Mouse (Mus musculus) embryonic facial prominence, embryonic 14.5 days (tissue): ENCODE results near the gene Myo3b. TPM values are rescaled to one million over a fixed set of nuclear protein-coding genes. Genes with fewer than 3 reads are reported as not detected.

Experiments used
- ATAC-seq: fragments of 200-750 bp; cut with Nextera tagmentation; 2 replicates; pipeline ENCODE4 v1.8.0; 2017; ENCODE audit warnings: low read depth, moderate number of reproducible peaks, moderate TSS enrichment
- DNase-seq: peaks from one replicate; pipeline ENCODE4 v3.0.0-alpha.2; 2015; ENCODE audit warnings: low spot score
- H3K27ac ChIP-seq: fragments of 300-500 bp; sonication (generic); replicated peaks from 2 replicates; pipeline ENCODE4 v1.5.1; 2014; ENCODE audit warnings: low read depth, mild to moderate bottlenecking, low read length, moderate library complexity
- H3K27me3 ChIP-seq: fragments of 300-500 bp; sonication (generic); replicated peaks from 2 replicates; pipeline ENCODE4 v1.6.1; 2014; ENCODE audit warnings: low read length; ENCODE audit not compliant: control insufficient read depth, insufficient read depth
- H3K36me3 ChIP-seq: fragments of 300-500 bp; sonication (generic); 2 replicates; pipeline ENCODE4 v1.6.1; 2014; ENCODE audit warnings: low read length, mixed read lengths; ENCODE audit not compliant: control insufficient read depth, insufficient read depth
- H3K4me1 ChIP-seq: fragments of 300-500 bp; sonication (generic); 2 replicates; pipeline ENCODE4 v1.6.1; 2014; ENCODE audit warnings: antibody characterized with exemption, low read length; ENCODE audit not compliant: control insufficient read depth, insufficient read depth
- H3K4me2 ChIP-seq: fragments of 300-500 bp; sonication (generic); 2 replicates; pipeline ENCODE4 v1.6.1; 2014; ENCODE audit warnings: low read depth, mild to moderate bottlenecking, low read length, moderate library complexity, mixed read lengths
- H3K4me3 ChIP-seq: fragments of 300-500 bp; sonication (generic); 2 replicates; pipeline ENCODE4 v1.5.1; 2014; ENCODE audit warnings: low read depth, mild to moderate bottlenecking, low read length
- H3K9ac ChIP-seq: fragments of 300-500 bp; sonication (generic); 2 replicates; pipeline ENCODE4 v1.6.1; 2014; ENCODE audit warnings: low read depth, mild to moderate bottlenecking, low read length, moderate library complexity, mixed read lengths
- H3K9me3 ChIP-seq: fragments of 300-500 bp; sonication (generic); 2 replicates; pipeline ENCODE4 v1.6.1; 2016; ENCODE audit warnings: low read length; ENCODE audit not compliant: control insufficient read depth
- WGBS: fragments of 180-500 bp; shearing (Covaris S2); extraction: QIAGEN DNeasy Blood & Tissue Kit; methylation state at CpG from one replicate; pipeline ENCODE4 v1.1.7; 2014; 5-methylcytosine and 5-hydroxymethylcytosine counted together
- polyA plus RNA-seq: library from polyadenylated mRNA; unstranded; fragments of >200 nt; fragmentation: Nextera tagmentation; extraction: Ambion mirVana; gene quantifications from 2 replicates; pipeline ENCODE4 v1.2.1, GENCODE M21; 2014

Myo3b gene
- polyA plus RNA-seq, 1 experiment from 2014 or later = not detected

GRCm38 (mm10) chr2:70155226-70155836, 116.4 kb downstream of the Myo3b start:
- no peak for ATAC-seq
- Histone ChIP-seq H3K4me1 (no peaks in the 10 kb centered on the region), H3K27me3 (no peaks in the 10 kb centered on the region), H3K4me3 (no peak overlapping the region), H3K36me3 (no peaks in the 10 kb centered on the region), H3K9ac (no peak overlapping the region), H3K9me3 (no peaks in the 10 kb centered on the region), H3K27ac (no peak overlapping the region), H3K4me2 (no peak overlapping the region)
- DNase-seq = no peak
- WGBS = 78% methylated on average over 8 of the region's 8 CpGs

GRCm38 (mm10) chr2:70159543-70159942, 120.6 kb downstream of the Myo3b start:
- ATAC-seq = no peak
- H3K4me2 ChIP-seq = no peak overlapping the region
- WGBS = 25% methylated on average over 8 of the region's 8 CpGs
- no peak overlapping the region for H3K27ac ChIP-seq
- no peaks in the 10 kb centered on the region for H3K4me1 ChIP-seq
- H3K27me3 ChIP-seq = no peaks in the 10 kb centered on the region
- H3K36me3 ChIP-seq = no peaks in the 10 kb centered on the region
- peak; percentile 14 for DNase-seq
- H3K9ac ChIP-seq = no peak overlapping the region
- no peak overlapping the region for H3K4me3 ChIP-seq
- no peaks in the 10 kb centered on the region for H3K9me3 ChIP-seq

- DNase-seq (no peak), ATAC-seq (no peak)
- no peak overlapping the region for H3K4me2 ChIP-seq
- H3K36me3 ChIP-seq = no peaks in the 10 kb centered on the region
- no peaks in the 10 kb centered on the region for H3K4me1 ChIP-seq
- no peaks in the 10 kb centered on the region for H3K9me3 ChIP-seq
- H3K9ac ChIP-seq = no peak overlapping the region
- 60% methylated on average over 3 of the region's 3 CpGs for WGBS
- no peaks in the 10 kb centered on the region for H3K27me3 ChIP-seq
- no peak overlapping the region for H3K4me3 ChIP-seq
- H3K27ac ChIP-seq = no peak overlapping the region
Measured at GRCm38 (mm10) chr2:70166231-70166630, 127.3 kb downstream of the Myo3b start.

- H3K4me1 ChIP-seq = no peaks in the 10 kb centered on the region
- no peaks in the 10 kb centered on the region for H3K9me3 ChIP-seq
- 50% methylated on average over 17 of the region's 17 CpGs for WGBS
- H3K27ac ChIP-seq = no peak overlapping the region
- H3K4me2 ChIP-seq = no peak overlapping the region
- H3K4me3 ChIP-seq = no peak overlapping the region
- peak; percentile 41; the same call in 1 of the 2 replicates for ATAC-seq
- no peaks in the 10 kb centered on the region for H3K27me3 ChIP-seq
- peak; percentile 51 for DNase-seq
- H3K9ac ChIP-seq = no peak overlapping the region
- no peaks in the 10 kb centered on the region for H3K36me3 ChIP-seq
Measured at GRCm38 (mm10) chr2:70167944-70168935, 129.3 kb downstream of the Myo3b start.

DNA sequence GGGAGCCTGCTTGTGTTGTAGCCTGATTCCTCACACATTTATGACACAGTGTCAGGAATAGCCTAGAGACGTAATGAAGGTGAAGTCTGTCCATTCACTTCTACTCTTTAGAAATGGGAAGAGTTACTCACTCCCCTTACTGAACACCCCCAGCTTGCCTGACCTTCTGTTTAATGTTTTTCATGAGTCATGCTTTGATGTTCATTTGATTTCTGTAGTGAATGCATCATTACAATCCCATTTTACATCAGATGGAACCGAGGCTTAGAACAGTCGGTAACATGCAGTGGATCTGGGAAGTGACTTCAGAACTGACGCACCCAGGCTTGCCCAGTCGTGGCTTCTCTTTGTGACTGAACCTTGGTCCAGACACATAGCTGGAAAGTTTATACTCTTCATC, 131.5 kb downstream of the Myo3b start:
- H3K9ac ChIP-seq = no peak overlapping the region
- no peak for ATAC-seq
- no peak overlapping the region for H3K27ac ChIP-seq
- WGBS = 77% methylated on average over 5 of the region's 5 CpGs
- H3K9me3 ChIP-seq = no peaks in the 10 kb centered on the region
- no peak overlapping the region for H3K4me2 ChIP-seq
- H3K27me3 ChIP-seq = no peaks in the 10 kb centered on the region
- H3K4me1 ChIP-seq = no peaks in the 10 kb centered on the region
- no peak overlapping the region for H3K4me3 ChIP-seq
- H3K36me3 ChIP-seq = no peaks in the 10 kb centered on the region
- DNase-seq = no peak

GRCm38 (mm10) chr2:70176823-70177708, 138.1 kb downstream of the Myo3b start:
- H3K27me3 ChIP-seq = no peaks in the 10 kb centered on the region
- no peak overlapping the region for H3K4me2 ChIP-seq
- ATAC-seq (no peak), DNase-seq (no peak)
- H3K27ac ChIP-seq = no peak overlapping the region
- no peak overlapping the region for H3K4me3 ChIP-seq
- H3K36me3 ChIP-seq = no peaks in the 10 kb centered on the region
- H3K9ac ChIP-seq = no peak overlapping the region
- H3K9me3 ChIP-seq = no peaks in the 10 kb centered on the region
- no peaks in the 10 kb centered on the region for H3K4me1 ChIP-seq
- WGBS = 62% methylated on average over 6 of the region's 6 CpGs

GRCm38 (mm10) chr2:70177709-70178030, 138.7 kb downstream of the Myo3b start:
- no peaks in the 10 kb centered on the region for H3K9me3 ChIP-seq
- ATAC-seq = no peak
- 85% methylated on average over 5 of the region's 5 CpGs for WGBS
- H3K4me3 ChIP-seq = no peak overlapping the region
- no peak for DNase-seq
- no peaks in the 10 kb centered on the region for H3K4me1 ChIP-seq
- no peak overlapping the region for H3K27ac ChIP-seq
- no peaks in the 10 kb centered on the region for H3K36me3 ChIP-seq
- no peak overlapping the region for H3K4me2 ChIP-seq
- no peaks in the 10 kb centered on the region for H3K27me3 ChIP-seq
- no peak overlapping the region for H3K9ac ChIP-seq

- Histone ChIP-seq H3K9ac (no peak overlapping the region), H3K9me3 (no peaks in the 10 kb centered on the region), H3K4me1 (no peaks in the 10 kb centered on the region), H3K27me3 (no peaks in the 10 kb centered on the region), H3K4me3 (no peak overlapping the region), H3K36me3 (no peaks in the 10 kb centered on the region), H3K27ac (no peak overlapping the region), H3K4me2 (no peak overlapping the region)
- ATAC-seq (no peak), DNase-seq (no peak)
Measured at GRCm38 (mm10) chr2:70178241-70178640, 139.3 kb downstream of the Myo3b start.
